Mouse (Mus musculus): ENCODE data around the gene Tnnc1.

- TF ChIP-seq CTCF (IDR thresholded peaks at IDR 0.05; ENCODE audit: low read depth, low read length) (no peak), EP300 (IDR thresholded peaks at IDR 0.05; ENCODE audit: insufficient read depth, low read depth, low read length) (no peak)
Measured at GRCm38 (mm10) chr14:31177715-31178114, 30.4 kb upstream of the Tnnc1 start.

All from ES-Bruce4 (cell line).